Comparison of ENCODE assay signal across 30 mouse cellular contexts in the genomic region with DNA sequence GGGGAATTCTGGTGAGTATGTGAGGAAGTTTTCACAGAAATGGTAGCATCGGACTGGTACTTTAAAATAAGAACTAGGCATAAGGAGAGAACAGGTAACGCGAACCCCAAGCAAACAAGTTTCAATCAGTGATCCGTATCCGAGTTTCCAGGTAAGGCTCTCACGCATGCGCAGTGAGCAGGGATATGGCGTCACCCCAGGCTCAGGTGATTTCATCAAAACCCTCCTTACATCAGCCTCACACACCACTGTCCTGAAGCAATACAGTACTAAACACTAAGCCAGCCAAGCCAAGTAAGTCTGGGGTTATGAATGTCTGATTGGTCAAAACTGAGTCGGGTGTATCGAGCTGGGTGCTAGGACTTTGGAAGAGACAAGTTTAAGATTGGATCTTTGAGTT. TPM values are rescaled to one million over a fixed set of nuclear protein-coding genes. Genes with fewer than 3 reads are reported as not detected.
DNase-seq lines count a peak whose midpoint lies in the region; ATAC-seq lines count a peak whose summit lies in the region.
"Had no signal": no experiment of that assay in that cellular context is flagged by ENCODE, and none has a peak within 500 bp of the region (broad histone marks: within the 10 kb centered on the region; RNA-seq: fewer than 3 reads in every experiment).

No protein-coding gene starts in this region.

- H3K4me1 ChIP-seq in kidney, embryonic 15.5 days: peaks cover 12% of the 10 kb centered on the region
- H3K4me1 ChIP-seq in kidney, embryonic 14.5 days (ENCODE audit: control insufficient read depth, insufficient read depth, low read length): peaks cover 9% of the 10 kb centered on the region
- H3K4me1 ChIP-seq: lung, embryonic 15.5 days had no signal

- H3K4me2 ChIP-seq in kidney, embryonic 15.5 days: no peak overlapping the region
- H3K4me2 ChIP-seq in kidney, embryonic 14.5 days (replicated peaks; ENCODE audit: low read depth, low read length): no peak overlapping the region
- H3K4me2 ChIP-seq: hindbrain, embryonic 13.5 days; liver, embryonic 15.5 days; lung, embryonic 15.5 days; midbrain, embryonic 11.5 days had no signal

- WGBS in kidney, embryonic 15.5 days: 71% methylated on average over 10 of the region's 10 CpGs
- WGBS in kidney, embryonic 14.5 days: 76% methylated on average over 10 of the region's 10 CpGs

- H3K27me3 ChIP-seq in kidney, embryonic 15.5 days: no peaks in the 10 kb centered on the region
- no peaks in the 10 kb centered on the region for H3K27me3 ChIP-seq in kidney, embryonic 14.5 days (ENCODE audit: control insufficient read depth, insufficient read depth, low read length)
- H3K27me3 ChIP-seq: hindbrain, embryonic 13.5 days; liver, embryonic 15.5 days; lung, embryonic 15.5 days had no signal

- no peak overlapping the region for H3K27ac ChIP-seq in kidney, embryonic 15.5 days
- no peak overlapping the region for H3K27ac ChIP-seq in kidney, embryonic 14.5 days (ENCODE audit: low read depth, low read length)
- H3K27ac ChIP-seq: heart, adult 2 months; hindbrain, embryonic 13.5 days; limb, embryonic 10.5 days; liver, embryonic 15.5 days; lung, embryonic 15.5 days had no signal

- H3K9me3 ChIP-seq in kidney, embryonic 15.5 days (replicated peaks): no peaks in the 10 kb centered on the region
- no peaks in the 10 kb centered on the region for H3K9me3 ChIP-seq in kidney, embryonic 14.5 days (ENCODE audit: control insufficient read depth, low read length)
- H3K9me3 ChIP-seq: embryonic facial prominence, embryonic 10.5 days; hindbrain, embryonic 13.5 days; limb, embryonic 10.5 days; liver, embryonic 15.5 days; lung, embryonic 15.5 days had no signal

- no peak overlapping the region for H3K4me3 ChIP-seq in kidney, embryonic 15.5 days (replicated peaks)
- no peak overlapping the region for H3K4me3 ChIP-seq in kidney, embryonic 14.5 days (ENCODE audit: low read length)
- H3K4me3 ChIP-seq: embryonic facial prominence, embryonic 10.5 days; heart, adult 2 months; hindbrain, embryonic 13.5 days; limb, embryonic 10.5 days; liver, embryonic 15.5 days; lung, embryonic 15.5 days had no signal

- ATAC-seq in kidney, embryonic 15.5 days (replicated peaks; ENCODE audit: low FRiP score): peak; percentile 42; the same call in 1 of the 2 replicates
- ATAC-seq in kidney, embryonic 14.5 days (ENCODE audit: low FRiP score, low TSS enrichment): no peak
- ATAC-seq in megakaryocyte, adult 5-6 weeks (ENCODE audit: poor library complexity, severe bottlenecking): peak; percentile 64
- ATAC-seq: forebrain, embryonic 16.5 days had no signal

- DNase-seq in B cell, adult 2 months: peak; percentile 35 to 57
- peak; percentile 29 for DNase-seq in R1 (ENCODE audit: low read depth, low spot score)
- no peak for DNase-seq in right cerebral cortex, postnatal 25 days
- no peak for DNase-seq in ovary, postnatal 36 days (ENCODE audit: low spot score)
- DNase-seq: adrenal gland, postnatal 10 days; cerebellum, adult 11 months; cerebellum, adult 9-11 months; gastrocnemius, postnatal 14 days; heart, adult 2 months; heart, postnatal 36 days; liver; spleen, adult 18-20 months; thymus, postnatal 14 days had no signal

- no peaks in the 10 kb centered on the region for H3K36me3 ChIP-seq in kidney, embryonic 15.5 days
- no peaks in the 10 kb centered on the region for H3K36me3 ChIP-seq in kidney, embryonic 14.5 days (ENCODE audit: control insufficient read depth, insufficient read depth, low read length)
- H3K36me3 ChIP-seq: embryonic facial prominence, embryonic 10.5 days; hindbrain, embryonic 13.5 days; limb, embryonic 10.5 days; liver, embryonic 15.5 days; lung, embryonic 15.5 days had no signal

- H3K9ac ChIP-seq in kidney, embryonic 15.5 days: no peak overlapping the region
- no peak overlapping the region for H3K9ac ChIP-seq in kidney, embryonic 14.5 days (ENCODE audit: low read depth, low read length)
- H3K9ac ChIP-seq: hindbrain, embryonic 13.5 days; liver, embryonic 15.5 days; lung, embryonic 15.5 days had no signal

RNA-seq across cellular contexts. Expression of a gene that starts 38.9 kb away (rescaled TPM):
- polyA plus RNA-seq in kidney, embryonic 15.5 days (2015; fragmentation: Nextera tagmentation; extraction: Ambion mirVana): not detected in 2 replicates
- not detected in 2 replicates for polyA plus RNA-seq in kidney, embryonic 14.5 days (2014; fragmentation: Nextera tagmentation; extraction: Ambion mirVana)
- total RNA-seq in megakaryocyte, adult 5-6 weeks (2015): not detected in 2 replicates
- total RNA-seq in megakaryocyte, adult 5-6 weeks (2017): not detected in 2 replicates
- total RNA-seq: adrenal gland, postnatal 10 days; common myeloid progenitor, adult 5-6 weeks; gastrocnemius, postnatal 14 days; heart, adult 2 months; heart, postnatal 36 days; layer of hippocampus, postnatal 10 days; left cerebral cortex, adult 8-10 months; midbrain, postnatal 0 days had no signal
- polyA plus RNA-seq: brain, embryonic 14.5 days; embryonic facial prominence, embryonic 10.5 days; forebrain, embryonic 16.5 days; heart, adult 2 months; heart, embryonic 14.5 days; hindbrain, embryonic 13.5 days; limb, embryonic 10.5 days; liver, embryonic 15.5 days; lung, embryonic 15.5 days; midbrain, embryonic 11.5 days; midbrain, postnatal 0 days; neural tube, embryonic 14.5 days had no signal

RNA-seq across cellular contexts. Expression of a gene that starts 54.3 kb away (rescaled TPM):
- 26.7 and 29.9 TPM in 2 replicates for polyA plus RNA-seq in kidney, embryonic 15.5 days (2015; fragmentation: Nextera tagmentation; extraction: Ambion mirVana)
- 39.0 and 41.5 TPM in 2 replicates for polyA plus RNA-seq in kidney, embryonic 14.5 days (2014; fragmentation: Nextera tagmentation; extraction: Ambion mirVana)
- 0.30 and 1.3 TPM in 2 replicates for total RNA-seq in megakaryocyte, adult 5-6 weeks (2015)
- total RNA-seq in megakaryocyte, adult 5-6 weeks (2017): 0.61 and 1.4 TPM in 2 replicates
- total RNA-seq: common myeloid progenitor, adult 5-6 weeks had no signal

Comparison
In these comparisons a context has a peak if more than half of its experiments do, and no peak if none do; other contexts are left out.
1. DNase-seq: peak in B cell, adult 2 months (2 of 2) and R1 (single experiment); none in right cerebral cortex, postnatal 25 days (single experiment) and ovary, postnatal 36 days (single experiment).